Mouse (Mus musculus) gastrocnemius, postnatal 4 days (tissue): Measurements from ENCODE around the gene Vps8. TPM values are rescaled to one million over a fixed set of nuclear protein-coding genes. Genes with fewer than 3 reads are reported as not detected.

ENCODE experiments used
- DNase-seq, 2 experiments: peaks; one replicate each; pipeline ENCODE4 v3.0.0; 2021 to 2022; ENCODE audit warnings: low spot score in 2 of 2, mixed read lengths in 2 of 2
- total RNA-seq, 2 experiments: library from RNA; stranded (reverse); gene quantifications; 2 replicates each; pipeline ENCODE4 v1.2.3; 2021

The Vps8 gene
- total RNA-seq, 2 experiments from 2014 or later: 14.2 to 17.3 TPM

DNA sequence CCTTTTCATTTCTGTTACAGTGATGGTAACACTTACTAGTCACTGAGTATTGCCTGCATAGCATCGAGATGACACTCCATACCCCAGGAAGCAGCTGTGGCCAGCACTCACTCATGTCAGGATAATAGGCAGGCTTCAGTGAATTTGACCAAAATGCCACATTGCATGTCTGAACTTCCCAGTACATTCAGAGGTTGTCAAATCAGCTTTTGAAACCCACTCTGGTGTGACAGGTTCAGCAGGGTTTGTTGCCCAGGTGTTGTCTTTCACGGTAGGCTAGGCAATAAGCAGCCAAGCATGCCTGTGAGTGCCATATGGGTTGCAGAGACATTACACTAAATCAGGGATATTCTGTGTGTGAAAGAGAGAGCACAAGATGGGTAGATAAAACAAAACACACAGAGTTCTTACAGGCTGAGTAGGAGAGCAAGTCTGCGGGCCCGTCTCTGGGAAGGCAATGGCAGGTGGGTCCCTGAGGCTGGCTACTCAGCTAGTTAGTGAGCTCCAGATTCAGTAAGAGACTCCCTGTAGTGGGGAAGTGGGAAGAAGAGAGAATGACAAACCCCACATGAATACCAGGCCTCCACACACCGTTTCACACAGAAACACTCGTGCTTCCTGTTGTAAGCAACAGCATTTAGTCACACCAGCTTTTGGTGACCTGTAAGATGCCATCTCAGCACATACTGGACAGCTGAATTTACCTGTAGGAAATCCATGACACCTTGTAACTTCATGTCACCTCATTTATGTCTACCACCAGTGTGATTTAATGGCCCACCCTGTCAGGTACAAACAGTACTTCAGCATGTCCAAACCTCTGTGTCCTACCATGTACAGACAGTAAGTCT, 203.1 kb downstream of the Vps8 start:
- no peak for DNase-seq

- DNase-seq: no peak
These were observed 204.3 kb downstream of the Vps8 start for GRCm38 (mm10) chr16:21627248-21627647.

DNA sequence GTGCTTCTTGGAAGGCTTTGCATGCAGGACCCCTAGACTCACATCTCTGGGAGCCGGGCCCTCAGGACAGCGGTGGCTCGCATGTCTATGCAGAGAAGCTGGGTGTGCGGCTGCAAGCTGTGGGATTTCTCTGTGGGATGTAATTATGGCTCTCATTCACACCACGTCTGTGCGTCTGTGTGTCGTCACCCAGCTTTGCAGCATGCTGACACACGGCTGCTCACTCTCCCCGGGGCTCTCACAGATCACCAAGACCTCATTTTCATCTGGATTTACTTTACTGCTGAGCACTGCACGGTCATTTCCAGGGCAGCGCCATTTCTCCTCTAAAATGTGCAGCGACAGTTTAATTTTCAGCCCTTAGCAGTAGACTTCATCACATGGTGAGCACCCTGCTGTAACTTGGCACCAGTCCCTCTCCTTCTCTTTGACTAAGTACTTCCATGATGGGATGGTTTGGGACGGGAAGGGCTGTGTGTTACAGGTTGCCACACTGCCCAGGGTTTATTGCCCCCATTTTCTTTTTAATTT, 205.2 kb downstream of the Vps8 start:
- no peak for DNase-seq

GRCm38 (mm10) chr16:21630614-21631013, 207.7 kb downstream of the Vps8 start:
- no peak for DNase-seq

- no peak for DNase-seq
These were observed 208.9 kb downstream of the Vps8 start for GRCm38 (mm10) chr16:21631815-21632222.

DNA sequence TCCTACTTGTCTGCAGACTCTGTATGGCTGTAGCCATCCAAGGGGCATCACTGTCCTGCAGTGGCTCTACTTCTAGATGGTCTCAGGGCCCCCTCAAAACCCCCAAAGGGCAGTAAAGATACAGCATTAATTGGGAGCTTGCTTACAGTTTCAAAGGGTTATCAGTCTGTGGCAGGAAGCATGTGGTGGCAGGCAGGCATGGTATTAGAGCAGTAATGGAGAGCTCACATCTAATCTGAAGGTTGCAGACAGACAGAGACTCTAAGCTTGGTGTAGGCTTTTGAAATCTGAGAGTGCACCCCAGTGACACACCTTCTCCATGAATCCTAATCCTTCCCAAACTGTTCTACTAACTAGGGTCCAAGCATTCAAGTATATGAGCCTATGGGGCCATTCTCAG, 211.5 kb downstream of the Vps8 start:
- DNase-seq: no peak

GRCm38 (mm10) chr16:21636156-21636853, 213.4 kb downstream of the Vps8 start:
- no peak for DNase-seq

DNA sequence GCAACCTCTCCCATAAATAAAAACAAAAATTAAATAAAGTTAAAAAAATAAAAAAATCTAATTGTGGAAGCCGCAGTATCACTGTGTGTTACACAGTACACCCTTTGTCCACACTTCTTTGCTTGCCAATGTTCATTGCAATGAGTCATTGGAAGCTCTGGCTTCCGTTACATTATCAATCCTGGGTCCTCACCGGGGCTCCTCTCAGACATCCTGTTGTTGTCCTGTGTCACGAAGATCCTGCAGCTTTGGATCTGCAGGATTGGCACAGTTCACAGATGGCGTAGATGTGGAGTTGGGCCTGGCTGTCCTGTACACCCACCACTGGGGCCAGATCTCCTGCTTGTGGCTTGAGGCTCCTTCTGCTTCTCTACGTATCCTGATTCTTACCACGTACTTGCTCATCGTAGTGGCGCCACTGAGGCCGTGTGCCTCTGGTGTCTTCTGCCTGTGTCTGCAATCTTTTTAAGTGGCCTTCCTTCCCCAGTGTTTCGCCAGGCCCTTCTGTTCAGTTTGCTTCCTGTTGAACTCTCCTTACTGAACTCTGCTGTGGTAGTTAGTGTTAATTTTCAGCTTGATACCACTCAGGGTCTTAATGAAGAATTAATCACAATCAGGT, 214.4 kb downstream of the Vps8 start:
- DNase-seq: no peak

- no peak for DNase-seq
These were observed 218.0 kb downstream of the Vps8 start for GRCm38 (mm10) chr16:21640766-21641499.

GRCm38 (mm10) chr16:21641944-21642343, 219.0 kb downstream of the Vps8 start:
- no peak for DNase-seq

- no peak for DNase-seq
These were observed 220.0 kb downstream of the Vps8 start for GRCm38 (mm10) chr16:21642906-21643305.

DNA sequence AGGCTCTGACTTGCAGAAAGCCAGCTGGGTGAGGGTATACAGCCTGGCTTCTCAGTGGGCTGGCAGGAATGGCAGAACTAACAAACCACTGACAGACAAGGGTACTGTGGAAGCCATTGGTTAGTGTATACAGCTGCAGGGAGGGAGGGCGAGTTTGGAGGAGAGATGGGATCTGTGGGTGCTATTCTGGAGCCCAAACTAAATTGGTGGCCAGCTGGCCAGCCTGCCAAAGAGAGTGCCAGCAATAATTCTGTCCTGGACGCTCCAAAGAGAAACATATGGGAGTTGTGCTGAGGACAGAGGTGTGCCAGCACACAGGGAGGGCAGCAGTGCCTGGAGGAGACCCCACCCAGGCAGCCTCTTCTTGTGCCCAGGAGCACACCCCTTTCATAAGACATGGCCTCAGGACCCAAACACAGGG, 220.7 kb downstream of the Vps8 start:
- peak in 1 of 2 experiments; percentile 39 for DNase-seq

- DNase-seq: peak; percentile 51 to 74
These were observed 221.2 kb downstream of the Vps8 start for GRCm38 (mm10) chr16:21644066-21644561.

DNA sequence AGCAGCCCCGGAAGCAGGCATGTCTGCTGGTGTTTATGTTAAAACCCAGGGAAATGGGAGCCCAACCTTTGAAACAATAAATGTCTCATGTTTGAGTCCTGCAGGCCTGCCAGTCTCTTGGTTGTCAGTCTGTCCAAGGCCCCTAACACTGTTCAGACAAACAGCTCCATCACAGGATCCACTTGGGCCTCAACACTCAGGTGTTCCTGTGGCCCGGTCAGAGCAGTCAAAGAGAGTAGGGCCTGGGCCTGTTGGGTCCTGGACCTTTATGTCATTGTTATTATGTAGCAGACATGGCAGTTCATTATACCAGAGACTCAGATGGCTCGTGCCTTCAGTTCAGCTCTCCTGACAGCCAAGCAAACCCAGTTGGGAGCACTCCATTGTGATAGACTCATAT, 221.7 kb downstream of the Vps8 start:
- no peak for DNase-seq

GRCm38 (mm10) chr16:21645915-21646314, 223.0 kb downstream of the Vps8 start:
- DNase-seq: no peak

- DNase-seq: no peak
These were observed 223.6 kb downstream of the Vps8 start for GRCm38 (mm10) chr16:21646496-21646895.

GRCm38 (mm10) chr16:21648800-21649199, 225.9 kb downstream of the Vps8 start:
- no peak for DNase-seq

- no peak for DNase-seq
These were observed 227.4 kb downstream of the Vps8 start for GRCm38 (mm10) chr16:21650289-21650688.

GRCm38 (mm10) chr16:21651161-21651560, 228.2 kb downstream of the Vps8 start:
- no peak for DNase-seq

GRCm38 (mm10) chr16:21653151-21653550, 230.2 kb downstream of the Vps8 start:
- DNase-seq: no peak

- no peak for DNase-seq
These were observed 231.5 kb downstream of the Vps8 start for GRCm38 (mm10) chr16:21654384-21654783.
